In the genomic region with DNA sequence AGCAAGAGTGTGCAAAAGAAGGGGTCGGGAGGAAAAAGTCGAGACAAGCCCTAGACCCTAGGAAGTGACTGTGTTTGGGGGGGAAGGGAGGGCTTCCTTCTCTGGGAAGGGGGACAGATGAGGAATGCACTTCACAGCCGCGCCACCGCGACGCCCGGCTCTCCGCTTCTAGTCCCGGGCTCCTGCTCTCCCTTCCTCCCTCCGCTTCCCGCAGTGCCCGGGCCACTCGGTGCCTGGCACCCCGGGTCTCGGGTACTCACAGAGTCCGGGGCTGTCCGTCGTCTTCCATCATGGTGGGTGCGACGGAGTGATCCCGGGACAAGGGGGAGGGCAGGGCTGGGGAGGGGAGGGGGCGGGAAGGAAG, we compare ENCODE assay signal across 8 mouse cellular contexts. TPM values are rescaled to one million over a fixed set of nuclear protein-coding genes. Genes with fewer than 3 reads are reported as not detected.
A peak's percentile ranks its signal among the peaks of the same experiment; 100 is the strongest.
DNase-seq lines count a peak whose midpoint lies in the region; ATAC-seq and TF ChIP-seq lines count a peak whose summit lies in the region.

No protein-coding gene starts in this region.

- peaks cover 7% of the 10 kb centered on the region for H3K36me3 ChIP-seq in erythroblast, embryonic 14.5 days (ENCODE audit: control insufficient read depth)
- H3K36me3 ChIP-seq in megakaryocyte, embryonic 14.5 days (replicated peaks; ENCODE audit: low read length), result peaks cover 2% of the 10 kb centered on the region
- H3K36me3 ChIP-seq in forebrain, embryonic 10.5 days (replicated peaks), result no peaks in the 10 kb centered on the region
- H3K36me3 ChIP-seq in limb, embryonic 13.5 days, result no peaks in the 10 kb centered on the region
- H3K36me3 ChIP-seq in small intestine, adult 2 months (ENCODE audit: control insufficient read depth, insufficient read depth, low read length), result no peaks in the 10 kb centered on the region

- peak overlapping the region; percentile 90 for H3K9ac ChIP-seq in limb, embryonic 13.5 days

- H3K4me1 ChIP-seq in erythroblast, embryonic 14.5 days (ENCODE audit: control insufficient read depth), result peaks cover 41% of the 10 kb centered on the region
- H3K4me1 ChIP-seq in megakaryocyte, embryonic 14.5 days, result peaks cover 36% of the 10 kb centered on the region
- H3K4me1 ChIP-seq in forebrain, embryonic 10.5 days, result peaks cover 39% of the 10 kb centered on the region
- peaks cover 23% of the 10 kb centered on the region for H3K4me1 ChIP-seq in limb, embryonic 13.5 days
- peaks cover 3% of the 10 kb centered on the region; the same call in 1 of the 2 replicates for H3K4me1 ChIP-seq in small intestine, adult 2 months (ENCODE audit: control insufficient read depth, insufficient read depth, insufficient read length, low read length)

- no peaks in the 10 kb centered on the region for H3K27me3 ChIP-seq in erythroblast, embryonic 14.5 days (ENCODE audit: control insufficient read depth)
- no peaks in the 10 kb centered on the region for H3K27me3 ChIP-seq in megakaryocyte, embryonic 14.5 days (replicated peaks)
- no peaks in the 10 kb centered on the region for H3K27me3 ChIP-seq in forebrain, embryonic 10.5 days (ENCODE audit: poor library complexity, severe bottlenecking)
- H3K27me3 ChIP-seq in limb, embryonic 13.5 days, result no peaks in the 10 kb centered on the region
- H3K27me3 ChIP-seq in small intestine, adult 2 months (ENCODE audit: control insufficient read depth, insufficient read depth, low read length), result no peaks in the 10 kb centered on the region

- WGBS in forebrain, embryonic 10.5 days, result 0% methylated on average over 22 of the region's 23 CpGs
- WGBS in limb, embryonic 13.5 days, result 0% methylated on average over 21 of the region's 23 CpGs
- WGBS in small intestine, adult 2 months, result under 1% methylated on average over 22 of the region's 23 CpGs

- H3K27ac ChIP-seq in forebrain, embryonic 10.5 days, result peak overlapping the region; percentile 99
- H3K27ac ChIP-seq in limb, embryonic 13.5 days, result peak overlapping the region; percentile 94
- H3K27ac ChIP-seq in small intestine, adult 2 months (ENCODE audit: insufficient read depth, low read depth, low read length), result peak overlapping the region; percentile 51

- peak overlapping the region; percentile 89 for H3K4me2 ChIP-seq in limb, embryonic 13.5 days (replicated peaks)

- no peaks in the 10 kb centered on the region for H3K9me3 ChIP-seq in erythroblast, embryonic 14.5 days (ENCODE audit: control insufficient read depth, low read length)
- H3K9me3 ChIP-seq in megakaryocyte, embryonic 14.5 days, result no peaks in the 10 kb centered on the region
- H3K9me3 ChIP-seq in forebrain, embryonic 10.5 days, result no peaks in the 10 kb centered on the region
- no peaks in the 10 kb centered on the region for H3K9me3 ChIP-seq in limb, embryonic 13.5 days

- no peak for TF ChIP-seq CTCF in small intestine, adult 2 months (IDR thresholded peaks at IDR 0.05; ENCODE audit: extremely low read depth, insufficient read length, insufficient replicate concordance, low read depth, low read length)

- no peak for DNase-seq in forebrain, embryonic 10.5 days (ENCODE audit: extremely low spot score, low spot score)
- no peak for DNase-seq in right cerebral cortex, postnatal 4 days

- peak overlapping the region; percentile 79 for H3K4me3 ChIP-seq in erythroblast, embryonic 14.5 days (replicated peaks)
- peak overlapping the region; percentile 99 for H3K4me3 ChIP-seq in megakaryocyte, embryonic 14.5 days (replicated peaks)
- peak overlapping the region; percentile 91 for H3K4me3 ChIP-seq in forebrain, embryonic 10.5 days
- peak overlapping the region; percentile 89 for H3K4me3 ChIP-seq in limb, embryonic 13.5 days
- H3K4me3 ChIP-seq in small intestine, adult 2 months (ENCODE audit: low read depth, low read length), result peak overlapping the region; percentile 80

- ATAC-seq in erythroblast, adult 5-6 weeks (replicated peaks; ENCODE audit: low FRiP score, poor library complexity, severe bottlenecking), result no peak
- ATAC-seq in megakaryocyte, adult 5-6 weeks (ENCODE audit: poor library complexity, severe bottlenecking), result no peak
- ATAC-seq in limb, embryonic 13.5 days (ENCODE audit: low FRiP score, low read depth), result no peak

- TF ChIP-seq POLR2A in small intestine, adult 2 months (IDR thresholded peaks at IDR 0.05; ENCODE audit: low read depth, low read length), result no peak

RNA-seq across cellular contexts. Expression of a gene that starts 0.7 kb away (rescaled TPM):
- 6.8 and 7.4 TPM in 2 replicates for polyA plus RNA-seq in erythroblast, embryonic 14.5 days (2012)
- 65.6 and 74.4 TPM in 2 replicates for total RNA-seq in erythroblast, adult 5-6 weeks (2015; ENCODE audit: low replicate concordance)
- total RNA-seq in erythroblast, adult 5-6 weeks (2017; ENCODE audit: low replicate concordance), result 52.6 and 91.2 TPM in 2 replicates
- polyA plus RNA-seq in megakaryocyte, embryonic 14.5 days (2012; ENCODE audit: insufficient read depth, low replicate concordance), result 63.5 and 82.1 TPM in 2 replicates
- 166 and 174 TPM in 2 replicates for total RNA-seq in megakaryocyte, adult 5-6 weeks (2015)
- 48.4 and 59.1 TPM in 2 replicates for total RNA-seq in megakaryocyte, adult 5-6 weeks (2017)
- 27.1 and 27.8 TPM in 2 replicates for polyA plus RNA-seq in forebrain, embryonic 10.5 days (2016; fragmentation: Nextera tagmentation; extraction: Ambion mirVana)
- polyA plus RNA-seq in limb, embryonic 13.5 days (2015; fragmentation: Nextera tagmentation; extraction: Ambion mirVana), result 37.1 and 39.6 TPM in 2 replicates
- 9.5 and 11.6 TPM in 2 replicates for polyA plus RNA-seq in small intestine, adult 2 months (2012; rRNA removed)

RNA-seq across cellular contexts. Expression of a gene that starts 42.3 kb away (rescaled TPM):
- 4.1 TPM in 2 replicates for polyA plus RNA-seq in erythroblast, embryonic 14.5 days (2012)
- total RNA-seq in erythroblast, adult 5-6 weeks (2015; ENCODE audit: low replicate concordance), result 21.9 and 24.5 TPM in 2 replicates
- total RNA-seq in erythroblast, adult 5-6 weeks (2017; ENCODE audit: low replicate concordance), result 22.7 and 44.9 TPM in 2 replicates
- 650 and 1,157 TPM in 2 replicates for polyA plus RNA-seq in megakaryocyte, embryonic 14.5 days (2012; ENCODE audit: insufficient read depth, low replicate concordance)
- total RNA-seq in megakaryocyte, adult 5-6 weeks (2015), result 155 and 159 TPM in 2 replicates
- 158 and 165 TPM in 2 replicates for total RNA-seq in megakaryocyte, adult 5-6 weeks (2017)
- 4.8 and 5.9 TPM in 2 replicates for polyA plus RNA-seq in forebrain, embryonic 10.5 days (2016; fragmentation: Nextera tagmentation; extraction: Ambion mirVana)
- 12.7 and 14.2 TPM in 2 replicates for polyA plus RNA-seq in limb, embryonic 13.5 days (2015; fragmentation: Nextera tagmentation; extraction: Ambion mirVana)
- polyA plus RNA-seq in small intestine, adult 2 months (2012; rRNA removed), result 3.4 and 9.0 TPM in 2 replicates

Comparison
In these comparisons a context has a peak if more than half of its experiments do, and no peak if none do; other contexts are left out.
1. RNA of a gene that starts 42.3 kb away (polyA plus RNA-seq): 650 to 1,157 TPM in megakaryocyte, embryonic 14.5 days; 12.7 to 14.2 TPM in limb, embryonic 13.5 days, 3.4 to 9.0 TPM in small intestine, adult 2 months, 4.8 to 5.9 TPM in forebrain, embryonic 10.5 days and 4.1 TPM in erythroblast, embryonic 14.5 days; every median in the first group is over 10 times any median in the second.
2. Peak in every context shown above with its lines, with median percentiles within 50 percentile points of each other: H3K4me3 ChIP-seq and H3K27ac ChIP-seq.